Mouse (Mus musculus) c-Kit-positive CD71-positive TER-119-positive erythroid progenitor cells, embryonic 14.5 days (primary cell): ENCODE data around the gene Alcam.
A peak's percentile ranks its signal among the peaks of the same experiment; 100 is the strongest.

Source experiments
- DNase-seq: peaks from one replicate; pipeline ENCODE4 v3.0.0-alpha.2; 2013; ENCODE audit warnings: low spot score

Alcam gene

GRCm38 (mm10) chr16:52250935-52251334 lies 202.9 kb downstream of the Alcam start:
- DNase-seq: no peak

- no peak for DNase-seq
Observed at GRCm38 (mm10) chr16:52250196-52250595, 203.7 kb downstream of the Alcam start.

- DNase-seq: no peak
Observed at GRCm38 (mm10) chr16:52243421-52243973, 210.4 kb downstream of the Alcam start.

GRCm38 (mm10) chr16:52242144-52242543 lies 211.7 kb downstream of the Alcam start:
- no peak for DNase-seq

- DNase-seq: no peak
Observed at GRCm38 (mm10) chr16:52229930-52230329, 223.9 kb downstream of the Alcam start.

GRCm38 (mm10) chr16:52229446-52229845 lies 224.4 kb downstream of the Alcam start:
- no peak for DNase-seq

GRCm38 (mm10) chr16:52222896-52223295 lies 231.0 kb downstream of the Alcam start:
- no peak for DNase-seq

- DNase-seq: peak; percentile 3
Observed at GRCm38 (mm10) chr16:52219069-52219468, 234.8 kb downstream of the Alcam start.

- DNase-seq: no peak
Observed at GRCm38 (mm10) chr16:52210844-52211606, 242.8 kb downstream of the Alcam start.

- DNase-seq: no peak
Observed at GRCm38 (mm10) chr16:52200107-52200506, 253.8 kb downstream of the Alcam start.
